ENCODE assay signal across 22 mouse cellular contexts in the genomic region with DNA sequence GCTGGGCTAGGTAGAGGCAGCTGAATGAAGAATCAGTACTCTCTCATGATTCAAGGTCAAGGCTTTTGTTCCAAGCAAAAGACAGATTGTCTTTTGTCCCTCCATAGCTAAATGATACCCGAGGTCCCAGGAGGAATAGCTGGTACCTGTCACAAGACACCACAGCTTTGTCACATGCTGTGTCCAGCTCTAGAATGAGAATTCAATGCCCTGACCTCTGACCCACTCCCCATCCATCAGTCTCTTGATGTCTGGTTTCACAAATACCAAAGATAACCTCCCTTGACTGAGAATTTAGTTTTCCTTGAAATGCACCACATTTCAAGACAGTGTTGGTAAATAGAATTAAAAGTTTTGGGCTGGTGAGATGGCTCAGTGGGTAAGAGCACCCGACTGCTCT. TPM values are rescaled to one million over a fixed set of nuclear protein-coding genes. Genes with fewer than 3 reads are reported as not detected.
"Had no signal": no experiment of that assay in that cellular context is flagged by ENCODE, and none has a peak within 500 bp of the region (broad histone marks: within the 10 kb centered on the region; RNA-seq: fewer than 3 reads in every experiment).

No protein-coding gene starts in this region.

- DNase-seq: kidney, postnatal 25 days; layer of hippocampus, adult 9-11 months; liver; lung, adult 18-20 months; lung, postnatal 10 days; lung, postnatal 36 days; midbrain, embryonic 14.5 days; thymus, adult 18-20 months; thymus, postnatal 36 days had no signal

- H3K4me2 ChIP-seq: limb, embryonic 13.5 days; liver, embryonic 12.5 days; liver, embryonic 15.5 days; lung, embryonic 15.5 days; midbrain, embryonic 11.5 days; neural tube, embryonic 12.5 days had no signal

- H3K4me1 ChIP-seq: limb, embryonic 10.5 days; limb, embryonic 13.5 days; liver, embryonic 12.5 days; liver, embryonic 15.5 days; neural tube, embryonic 12.5 days had no signal

- H3K4me3 ChIP-seq: layer of hippocampus, adult 2 months; limb, embryonic 10.5 days; limb, embryonic 13.5 days; liver, embryonic 12.5 days; liver, embryonic 15.5 days; lung, embryonic 15.5 days; megakaryocyte, embryonic 14.5 days; neural tube, embryonic 12.5 days had no signal

- H3K36me3 ChIP-seq: limb, embryonic 10.5 days; limb, embryonic 13.5 days; liver, embryonic 12.5 days; liver, embryonic 15.5 days; lung, embryonic 15.5 days; neural tube, embryonic 12.5 days had no signal

- H3K27ac ChIP-seq: kidney, postnatal 0 days; layer of hippocampus, adult 2 months; limb, embryonic 10.5 days; limb, embryonic 13.5 days; liver, embryonic 12.5 days; liver, embryonic 15.5 days; lung, embryonic 15.5 days; neural tube, embryonic 12.5 days had no signal

- ATAC-seq: liver, embryonic 12.5 days had no signal

- H3K9me3 ChIP-seq: limb, embryonic 10.5 days; limb, embryonic 13.5 days; liver, embryonic 12.5 days; liver, embryonic 15.5 days; lung, embryonic 15.5 days; megakaryocyte, embryonic 14.5 days; neural tube, embryonic 12.5 days had no signal

- H3K27me3 ChIP-seq: limb, embryonic 13.5 days; liver, embryonic 12.5 days; liver, embryonic 15.5 days; lung, embryonic 15.5 days; neural tube, embryonic 12.5 days had no signal

- H3K9ac ChIP-seq: limb, embryonic 13.5 days; liver, embryonic 12.5 days; liver, embryonic 15.5 days; lung, embryonic 15.5 days; neural tube, embryonic 12.5 days had no signal

RNA-seq across cellular contexts. Expression of gene Ppp1r36, which starts 34.9 kb away (rescaled TPM):
- polyA plus RNA-seq: large intestine, adult 2 months; small intestine, adult 2 months; spleen, adult 2 months had no signal
